Mouse (Mus musculus) heart, postnatal 4 days (tissue): Measurements from ENCODE around the gene Lats2. TPM values are rescaled to one million over a fixed set of nuclear protein-coding genes. Genes with fewer than 3 reads are reported as not detected.
"Not testable (repeated sequence)": the region's sequence is repeated elsewhere in the genome, so short reads cannot be mapped to it uniquely, and the experiment has no call there.

Experiments used
- DNase-seq: peaks from one replicate; pipeline ENCODE4 v3.0.0; 2021
- total RNA-seq, 2 experiments: library from RNA; stranded (reverse); gene quantifications; 2 replicates each; pipeline ENCODE4 v1.2.3; 2021

Lats2 gene
- total RNA-seq: 10 to 100 TPM; 53.8 to 56.0 TPM

- no peak for DNase-seq
These were observed at the start of gene Lats2 for GRCm38 (mm10) chr14:57758237-57758636. Gene Lats2 (minus strand): TSS chr14:57758388.

GRCm38 (mm10) chr14:57803731-57804130 is 45.5 kb upstream of the Lats2 start:
- no peak for DNase-seq

- peak; percentile 97 for DNase-seq
These were observed 40.1 kb upstream of the Lats2 start, which contains the start of gene Sap18 for GRCm38 (mm10) chr14:57797991-57798931. Gene Sap18 (plus strand): TSS chr14:57798180.

- no peak for DNase-seq
These were observed 39.4 kb upstream of the Lats2 start for GRCm38 (mm10) chr14:57797551-57797950.

GRCm38 (mm10) chr14:57791171-57791570 is 33.0 kb upstream of the Lats2 start:
- no peak for DNase-seq

GRCm38 (mm10) chr14:57789759-57790158 is 31.6 kb upstream of the Lats2 start:
- DNase-seq: no peak

- DNase-seq: no peak
These were observed 31.1 kb upstream of the Lats2 start for GRCm38 (mm10) chr14:57789311-57789710.

GRCm38 (mm10) chr14:57787406-57787805 is 29.2 kb upstream of the Lats2 start:
- no peak for DNase-seq

GRCm38 (mm10) chr14:57772157-57772815 is 14.1 kb upstream of the Lats2 start:
- DNase-seq: no peak

- DNase-seq: no peak
These were observed 10.9 kb upstream of the Lats2 start for GRCm38 (mm10) chr14:57769102-57769501.

- DNase-seq: no peak
These were observed 2.5 kb upstream of the Lats2 start for GRCm38 (mm10) chr14:57760447-57761412.

GRCm38 (mm10) chr14:57756094-57756493 is 2.1 kb downstream of the Lats2 start:
- no peak for DNase-seq

- no peak for DNase-seq
These were observed 2.5 kb downstream of the Lats2 start for GRCm38 (mm10) chr14:57755661-57756060.

GRCm38 (mm10) chr14:57753351-57753992 is 4.7 kb downstream of the Lats2 start:
- no peak for DNase-seq

- not testable (repeated sequence) for DNase-seq
These were observed 7.2 kb downstream of the Lats2 start for GRCm38 (mm10) chr14:57751006-57751405.

- DNase-seq: no peak
These were observed 8.7 kb downstream of the Lats2 start for GRCm38 (mm10) chr14:57749501-57749900.

GRCm38 (mm10) chr14:57746001-57746771 is 12.0 kb downstream of the Lats2 start, which contains the start of gene Gm49361:
Gene Gm49361 (minus strand): TSS chr14:57746103.
- DNase-seq: peak; percentile 96

- DNase-seq: peak; percentile 58
These were observed 12.8 kb downstream of the Lats2 start for GRCm38 (mm10) chr14:57745291-57745969.

GRCm38 (mm10) chr14:57744547-57744946 is 13.6 kb downstream of the Lats2 start:
- DNase-seq: peak; percentile 35

GRCm38 (mm10) chr14:57740651-57741050 is 17.5 kb downstream of the Lats2 start:
- DNase-seq: no peak
